Mouse (Mus musculus): ENCODE data around the gene Ncbp1.
A peak's percentile ranks its signal among the peaks of the same experiment; 100 is the strongest.

The Ncbp1 gene

GRCm38 (mm10) chr4:46201834-46202561 is 63.6 kb downstream of the Ncbp1 start:
- DNase-seq (ENCODE audit: low read depth, low spot score) = peak; percentile 67

- DNase-seq (ENCODE audit: low read depth, low spot score) = no peak
Measured at GRCm38 (mm10) chr4:46202562-46203126, 64.2 kb downstream of the Ncbp1 start.

GRCm38 (mm10) chr4:46221090-46221489 is 82.7 kb downstream of the Ncbp1 start:
- no peak for DNase-seq (ENCODE audit: low read depth, low spot score)

Measured in embryo, embryonic 11.5 days (tissue).